Mouse (Mus musculus) left cerebral cortex, adult 9 months (tissue): ENCODE results near the gene Myof.

Source experiments
- DNase-seq, 2 experiments: peaks; one replicate each; pipeline ENCODE4 v3.0.0; 2022; ENCODE audit warnings: low spot score in 2 of 2

Gene Myof

GRCm38 (mm10) chr19:38043281-38043981 lies at the start of gene Myof:
TSS of gene Myof (minus strand) at chr19:38043577.
- no peak for DNase-seq

- no peak for DNase-seq
Observed at GRCm38 (mm10) chr19:38091512-38091985, 48.2 kb upstream of the Myof start.

GRCm38 (mm10) chr19:38089358-38089757 lies 46.0 kb upstream of the Myof start:
- no peak for DNase-seq

- DNase-seq, result peak; percentile 1 to 18
Observed at GRCm38 (mm10) chr19:38086948-38087551, 43.7 kb upstream of the Myof start.

GRCm38 (mm10) chr19:38085841-38086240 lies 42.5 kb upstream of the Myof start:
- DNase-seq, result no peak

GRCm38 (mm10) chr19:38082931-38083525 lies 39.7 kb upstream of the Myof start:
- no peak for DNase-seq

GRCm38 (mm10) chr19:38081361-38081760 lies 38.0 kb upstream of the Myof start:
- DNase-seq, result no peak

- DNase-seq, result no peak
Observed at GRCm38 (mm10) chr19:38077851-38078540, 34.6 kb upstream of the Myof start.

GRCm38 (mm10) chr19:38076251-38076650 lies 32.9 kb upstream of the Myof start:
- DNase-seq, result no peak

- DNase-seq, result no peak
Observed at GRCm38 (mm10) chr19:38075051-38075450, 31.7 kb upstream of the Myof start.

- DNase-seq, result no peak
Observed at GRCm38 (mm10) chr19:38073226-38073625, 29.8 kb upstream of the Myof start.

- DNase-seq, result no peak
Observed at GRCm38 (mm10) chr19:38064051-38064450, 20.7 kb upstream of the Myof start.

GRCm38 (mm10) chr19:38063201-38063600 lies 19.8 kb upstream of the Myof start:
- DNase-seq, result no peak

- no peak for DNase-seq
Observed at GRCm38 (mm10) chr19:38056931-38057330, 13.6 kb upstream of the Myof start.

- no peak for DNase-seq
Observed at GRCm38 (mm10) chr19:38056276-38056675, 12.9 kb upstream of the Myof start.

GRCm38 (mm10) chr19:38055798-38056197 lies 12.4 kb upstream of the Myof start:
- no peak for DNase-seq

GRCm38 (mm10) chr19:38054720-38055192 lies 11.4 kb upstream of the Myof start, which contains the start of gene Cep55:
TSS of gene Cep55 (plus strand) at chr19:38055011.
- DNase-seq, result peak; percentile 81 to 93

- no peak for DNase-seq
Observed at GRCm38 (mm10) chr19:38054149-38054719, 10.9 kb upstream of the Myof start.

- DNase-seq, result no peak
Observed at GRCm38 (mm10) chr19:38053227-38054041, 10.1 kb upstream of the Myof start.

GRCm38 (mm10) chr19:38049686-38050085 lies 6.3 kb upstream of the Myof start:
- no peak for DNase-seq

- DNase-seq, result no peak
Observed at GRCm38 (mm10) chr19:38045198-38045597, 1.8 kb upstream of the Myof start.
